Mouse (Mus musculus) thymus, adult 18-20 months (tissue): ENCODE results near the gene Slc38a1.
A peak's percentile ranks its signal among the peaks of the same experiment; 100 is the strongest.

Experiments used
- DNase-seq, 2 experiments: peaks; one replicate each; pipeline ENCODE4 v3.0.0; 2022; ENCODE audit warnings: mixed read lengths in 2 of 2

The Slc38a1 gene

GRCm38 (mm10) chr15:96642436-96643405 is at the start of gene Slc38a1:
Gene Slc38a1, minus strand, starts transcription at chr15:96642913.
- DNase-seq = peak; percentile 71 to 78

GRCm38 (mm10) chr15:96692401-96692800 is 49.7 kb upstream of the Slc38a1 start:
- no peak for DNase-seq

GRCm38 (mm10) chr15:96691381-96691780 is 48.7 kb upstream of the Slc38a1 start:
- DNase-seq = no peak

GRCm38 (mm10) chr15:96690829-96691228 is 48.1 kb upstream of the Slc38a1 start:
- DNase-seq = no peak

- no peak for DNase-seq
Measured at GRCm38 (mm10) chr15:96689919-96690318, 47.2 kb upstream of the Slc38a1 start.

GRCm38 (mm10) chr15:96688784-96689318 is 46.1 kb upstream of the Slc38a1 start:
- no peak for DNase-seq

GRCm38 (mm10) chr15:96688036-96688435 is 45.3 kb upstream of the Slc38a1 start:
- no peak for DNase-seq

- DNase-seq = no peak
Measured at GRCm38 (mm10) chr15:96687366-96687765, 44.7 kb upstream of the Slc38a1 start.

- no peak for DNase-seq
Measured at GRCm38 (mm10) chr15:96686201-96687159, 43.8 kb upstream of the Slc38a1 start.

- DNase-seq = no peak
Measured at GRCm38 (mm10) chr15:96685273-96685672, 42.6 kb upstream of the Slc38a1 start.

GRCm38 (mm10) chr15:96684132-96684830 is 41.6 kb upstream of the Slc38a1 start:
- peak; percentile 26 to 64 for DNase-seq

- DNase-seq = no peak
Measured at GRCm38 (mm10) chr15:96678871-96679773, 36.4 kb upstream of the Slc38a1 start.

GRCm38 (mm10) chr15:96676518-96676917 is 33.8 kb upstream of the Slc38a1 start:
- no peak for DNase-seq

GRCm38 (mm10) chr15:96675744-96676143 is 33.0 kb upstream of the Slc38a1 start:
- DNase-seq = no peak

- DNase-seq = no peak
Measured at GRCm38 (mm10) chr15:96675055-96675454, 32.3 kb upstream of the Slc38a1 start.

- DNase-seq = no peak
Measured at GRCm38 (mm10) chr15:96674089-96674488, 31.4 kb upstream of the Slc38a1 start.

GRCm38 (mm10) chr15:96669721-96670120 is 27.0 kb upstream of the Slc38a1 start:
- DNase-seq = no peak

GRCm38 (mm10) chr15:96666663-96667062 is 23.9 kb upstream of the Slc38a1 start:
- DNase-seq = peak; percentile 23 to 49

GRCm38 (mm10) chr15:96665889-96666288 is 23.2 kb upstream of the Slc38a1 start:
- peak; percentile 42 to 67 for DNase-seq

- DNase-seq = no peak
Measured at GRCm38 (mm10) chr15:96660590-96661141, 18.0 kb upstream of the Slc38a1 start.

GRCm38 (mm10) chr15:96658275-96658602 is 15.5 kb upstream of the Slc38a1 start:
- no peak for DNase-seq
